Mouse (Mus musculus): ENCODE results near the gene Ctbs. TPM values are rescaled to one million over a fixed set of nuclear protein-coding genes. Genes with fewer than 3 reads are reported as not detected.

The Ctbs gene
- polyA plus RNA-seq, 1 experiment from 2014 or later = 5.2 TPM

DNA sequence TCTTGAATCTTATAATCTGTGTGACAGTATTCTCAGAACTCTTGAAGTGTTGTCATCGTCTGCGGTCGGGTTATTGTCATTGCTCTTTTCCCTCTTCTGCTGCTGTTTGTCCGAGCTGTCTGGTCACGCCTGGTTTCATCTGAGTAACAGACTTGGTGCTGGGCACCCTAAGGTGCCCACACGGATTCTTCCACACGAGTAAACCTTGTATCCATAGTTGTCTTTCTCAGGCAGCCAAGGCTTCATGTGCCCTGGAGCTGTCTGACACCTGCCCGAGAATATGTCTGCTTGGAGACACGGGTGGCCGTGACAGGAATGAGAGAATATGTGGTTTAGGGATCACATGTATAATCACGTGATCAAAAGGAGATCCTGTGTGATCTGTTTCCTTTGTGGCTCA is 14.1 kb upstream of the Ctbs start:
- no peak for DNase-seq (ENCODE audit: low spot score)
- H3K4me3 ChIP-seq = no peak overlapping the region
- no peaks in the 10 kb centered on the region for H3K27me3 ChIP-seq (replicated peaks; ENCODE audit: low read depth, poor library complexity, severe bottlenecking)
- H3K36me3 ChIP-seq (replicated peaks) = peaks cover 93% of the 10 kb centered on the region
- WGBS = 92% methylated on average over 11 of the region's 11 CpGs
- no peaks in the 10 kb centered on the region for H3K9me3 ChIP-seq
- H3K27ac ChIP-seq (replicated peaks) = no peak overlapping the region
- H3K4me1 ChIP-seq = no peaks in the 10 kb centered on the region

DNA sequence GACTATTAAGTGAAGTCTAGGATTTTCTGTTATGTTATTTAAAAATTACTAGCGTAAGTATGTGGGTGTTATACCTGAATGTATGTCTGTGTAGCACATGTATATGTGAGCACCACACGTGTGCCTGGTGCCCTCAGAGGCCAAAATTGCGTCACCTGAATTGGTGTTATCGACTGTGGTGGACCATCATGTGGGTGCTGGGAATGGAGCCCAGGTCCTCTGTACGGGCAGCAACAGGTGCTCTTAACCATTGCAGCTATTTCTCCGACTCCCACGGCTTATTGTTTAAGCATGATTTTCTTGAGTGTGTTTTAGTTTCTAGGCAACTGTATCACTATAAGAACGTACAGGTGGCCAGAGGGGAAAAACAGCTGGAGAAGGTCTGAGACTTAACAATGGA is 13.5 kb upstream of the Ctbs start:
- Histone ChIP-seq H3K36me3 (replicated peaks) (peaks cover 91% of the 10 kb centered on the region), H3K9me3 (no peaks in the 10 kb centered on the region), H3K27ac (replicated peaks) (no peak overlapping the region), H3K4me1 (no peaks in the 10 kb centered on the region), H3K27me3 (replicated peaks; ENCODE audit: low read depth, poor library complexity, severe bottlenecking) (no peaks in the 10 kb centered on the region), H3K4me3 (no peak overlapping the region)
- WGBS = 95% methylated on average over 8 of the region's 8 CpGs
- DNase-seq (ENCODE audit: low spot score) = no peak

DNA sequence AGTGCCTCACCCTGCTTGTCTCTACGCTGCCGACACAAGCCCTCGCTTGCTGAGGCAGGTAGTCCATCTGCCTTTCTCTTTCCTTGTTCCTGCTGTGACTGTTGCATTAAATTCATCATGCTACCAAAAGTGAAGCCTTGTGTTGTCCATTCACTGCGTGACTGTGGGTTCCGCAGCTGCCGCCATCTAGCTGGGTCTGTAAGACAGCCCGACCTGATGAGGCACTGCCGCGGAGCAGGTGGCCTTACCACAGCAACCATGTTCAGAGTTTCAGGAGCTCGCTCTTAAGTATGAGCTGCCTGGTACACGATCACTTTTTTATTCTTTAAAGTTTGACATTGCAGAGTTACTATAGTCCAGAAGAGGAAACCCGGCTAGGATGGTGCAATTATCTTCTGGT is 9.6 kb upstream of the Ctbs start:
- Histone ChIP-seq H3K9me3 (no peaks in the 10 kb centered on the region), H3K27ac (replicated peaks) (no peak overlapping the region), H3K27me3 (replicated peaks; ENCODE audit: low read depth, poor library complexity, severe bottlenecking) (no peaks in the 10 kb centered on the region), H3K4me3 (no peak overlapping the region), H3K36me3 (replicated peaks) (peaks cover 68% of the 10 kb centered on the region), H3K4me1 (no peaks in the 10 kb centered on the region)
- WGBS = 93% methylated on average over 12 of the region's 12 CpGs
- no peak for DNase-seq (ENCODE audit: low spot score)

DNA sequence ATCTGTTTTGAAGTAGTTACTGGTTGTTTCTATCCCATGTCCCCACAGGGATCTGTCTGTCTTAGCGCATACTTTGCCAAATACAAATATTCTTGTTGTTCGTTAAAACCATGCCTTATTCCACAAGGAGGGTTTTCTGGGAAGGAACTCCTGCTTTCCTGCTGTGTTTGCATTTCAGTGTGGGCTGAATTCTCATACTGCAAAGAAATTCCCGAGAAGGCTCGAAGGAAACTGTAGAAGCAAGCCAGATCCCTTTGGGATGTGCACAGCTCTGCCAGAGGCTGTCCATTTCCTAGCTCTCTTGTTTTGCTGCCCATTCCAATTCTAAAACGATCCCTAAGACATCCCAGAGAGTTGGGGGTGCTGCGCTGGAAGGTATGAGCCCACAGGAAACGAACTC is 9.2 kb upstream of the Ctbs start:
- WGBS = 87% methylated on average over 7 of the region's 7 CpGs
- DNase-seq (ENCODE audit: low spot score) = no peak
- Histone ChIP-seq H3K27ac (replicated peaks) (no peak overlapping the region), H3K36me3 (replicated peaks) (peaks cover 67% of the 10 kb centered on the region), H3K9me3 (no peaks in the 10 kb centered on the region), H3K4me1 (no peaks in the 10 kb centered on the region), H3K27me3 (replicated peaks; ENCODE audit: low read depth, poor library complexity, severe bottlenecking) (no peaks in the 10 kb centered on the region), H3K4me3 (no peak overlapping the region)

DNA sequence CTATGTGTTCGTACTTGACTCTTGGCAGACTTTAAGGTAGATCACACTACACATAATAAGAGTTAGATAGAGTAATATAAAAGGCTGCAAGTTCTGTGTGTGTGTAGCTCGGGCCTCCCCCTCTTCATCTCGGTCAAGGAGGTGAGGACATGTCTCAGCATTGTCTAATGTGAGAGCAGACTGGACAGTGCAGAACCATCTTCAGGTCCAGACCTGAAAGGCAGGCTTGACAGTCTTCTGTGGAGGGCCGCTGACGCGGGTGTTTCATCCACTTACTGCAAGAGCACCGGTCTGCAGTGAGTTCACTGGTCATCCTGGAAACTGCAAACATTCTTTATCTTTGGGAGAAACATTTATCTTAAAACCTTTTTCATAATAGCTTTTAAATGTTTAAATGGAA is 7.1 kb upstream of the Ctbs start:
- Histone ChIP-seq H3K9me3 (no peaks in the 10 kb centered on the region), H3K4me1 (no peaks in the 10 kb centered on the region), H3K4me3 (no peak overlapping the region), H3K36me3 (replicated peaks) (peaks cover 53% of the 10 kb centered on the region), H3K27ac (replicated peaks) (no peak overlapping the region), H3K27me3 (replicated peaks; ENCODE audit: low read depth, poor library complexity, severe bottlenecking) (no peaks in the 10 kb centered on the region)
- no peak for DNase-seq (ENCODE audit: low spot score)
- 90% methylated on average over 7 of the region's 7 CpGs for WGBS

DNA sequence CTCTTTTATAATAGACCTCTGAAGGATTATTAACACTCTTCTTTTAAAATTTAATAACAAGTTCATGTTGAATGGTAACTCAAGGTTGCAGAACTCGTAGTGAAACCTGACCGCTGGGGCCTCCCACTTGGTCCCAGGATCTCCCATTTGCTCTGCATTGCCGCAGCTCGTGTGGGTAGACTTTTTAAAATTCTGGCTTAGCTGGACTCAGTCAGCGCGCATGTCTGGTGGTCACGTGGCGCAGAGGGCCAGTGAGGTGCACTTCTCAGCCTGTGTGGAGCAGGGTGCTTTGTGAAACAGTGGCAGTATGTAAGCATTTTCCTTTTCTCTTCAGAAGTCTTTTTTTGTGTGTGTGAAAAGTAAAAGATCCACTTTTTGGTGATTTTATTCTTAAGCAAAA is 6.7 kb upstream of the Ctbs start:
- Histone ChIP-seq H3K36me3 (replicated peaks) (peaks cover 49% of the 10 kb centered on the region), H3K4me1 (no peaks in the 10 kb centered on the region), H3K9me3 (no peaks in the 10 kb centered on the region), H3K4me3 (no peak overlapping the region), H3K27ac (replicated peaks) (no peak overlapping the region), H3K27me3 (replicated peaks; ENCODE audit: low read depth, poor library complexity, severe bottlenecking) (no peaks in the 10 kb centered on the region)
- no peak for DNase-seq (ENCODE audit: low spot score)
- WGBS = 92% methylated on average over 8 of the region's 8 CpGs

DNA sequence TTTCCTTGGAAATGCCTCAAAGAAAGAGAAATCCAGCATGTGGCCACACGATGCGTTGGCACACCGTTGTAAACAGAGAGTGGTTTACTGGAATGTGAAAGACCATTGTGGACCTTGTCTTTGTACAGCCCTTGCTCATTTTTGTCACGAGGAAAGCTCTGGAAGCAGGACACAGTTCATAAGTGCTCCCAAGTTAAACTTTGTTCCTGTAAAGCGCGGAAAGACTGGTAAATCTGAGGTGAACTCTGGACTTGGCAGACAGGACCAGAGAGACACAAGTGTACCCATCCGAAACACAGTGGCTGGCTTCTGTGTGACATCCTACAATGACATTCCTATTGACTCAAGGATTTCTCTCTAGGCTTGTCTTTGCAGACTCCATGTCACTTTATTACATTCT is 6.2 kb upstream of the Ctbs start:
- no peak for DNase-seq (ENCODE audit: low spot score)
- Histone ChIP-seq H3K9me3 (no peaks in the 10 kb centered on the region), H3K27ac (replicated peaks) (no peak overlapping the region), H3K27me3 (replicated peaks; ENCODE audit: low read depth, poor library complexity, severe bottlenecking) (no peaks in the 10 kb centered on the region), H3K4me3 (no peak overlapping the region), H3K4me1 (no peaks in the 10 kb centered on the region), H3K36me3 (replicated peaks) (peaks cover 44% of the 10 kb centered on the region)
- WGBS = 94% methylated on average over 7 of the region's 7 CpGs

DNA sequence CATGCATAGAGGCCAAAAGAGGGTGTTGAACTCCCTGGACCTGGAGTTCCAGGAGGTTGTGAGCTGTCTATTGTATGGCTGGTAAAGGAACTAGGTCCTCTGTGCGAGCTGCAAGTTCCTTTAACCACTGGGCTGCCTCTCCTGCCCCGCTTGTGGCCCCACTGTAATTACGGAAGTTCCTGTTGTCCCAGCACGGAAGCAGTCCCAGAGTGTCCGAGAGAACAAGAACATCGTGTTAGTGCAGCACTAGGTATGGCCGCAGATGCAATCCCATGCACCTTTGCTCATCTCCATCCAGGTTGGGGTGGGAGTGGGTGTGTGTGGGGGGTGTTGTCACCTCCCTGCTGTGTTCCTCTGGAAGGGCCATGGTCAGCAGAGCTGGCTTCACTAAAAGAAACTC is 4.7 kb upstream of the Ctbs start:
- Histone ChIP-seq H3K9me3 (no peaks in the 10 kb centered on the region), H3K36me3 (replicated peaks) (peaks cover 35% of the 10 kb centered on the region), H3K27ac (replicated peaks) (no peak overlapping the region), H3K4me3 (no peak overlapping the region), H3K27me3 (replicated peaks; ENCODE audit: low read depth, poor library complexity, severe bottlenecking) (no peaks in the 10 kb centered on the region), H3K4me1 (peaks cover 2% of the 10 kb centered on the region)
- 85% methylated on average over 7 of the region's 7 CpGs for WGBS
- no peak for DNase-seq (ENCODE audit: low spot score)

DNA sequence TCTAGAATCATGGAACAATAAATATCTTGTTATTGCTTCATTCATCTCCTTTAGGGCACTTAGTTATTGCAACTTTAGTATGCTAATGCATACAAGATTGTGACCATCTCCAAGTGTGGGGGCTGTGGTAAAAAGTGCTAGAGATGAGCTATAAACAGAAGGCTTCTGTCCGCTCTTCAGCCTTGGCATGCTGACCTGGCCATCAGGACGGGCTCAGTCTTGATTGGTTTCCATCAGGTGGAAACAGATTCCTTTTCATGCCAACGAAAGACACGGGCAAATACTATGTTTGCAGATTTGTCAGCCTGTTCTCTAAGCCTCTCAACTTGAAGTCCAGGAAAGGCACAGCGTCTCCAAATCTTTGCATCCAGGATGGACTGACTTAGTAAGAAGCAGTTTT is 2.4 kb upstream of the Ctbs start:
- Histone ChIP-seq H3K4me3 (no peak overlapping the region), H3K4me1 (peaks cover 17% of the 10 kb centered on the region), H3K27me3 (replicated peaks; ENCODE audit: low read depth, poor library complexity, severe bottlenecking) (no peaks in the 10 kb centered on the region), H3K9me3 (no peaks in the 10 kb centered on the region), H3K36me3 (replicated peaks) (peaks cover 20% of the 10 kb centered on the region), H3K27ac (replicated peaks) (no peak overlapping the region)
- 92% methylated on average over 5 of the region's 5 CpGs for WGBS
- no peak for DNase-seq (ENCODE audit: low spot score)

DNA sequence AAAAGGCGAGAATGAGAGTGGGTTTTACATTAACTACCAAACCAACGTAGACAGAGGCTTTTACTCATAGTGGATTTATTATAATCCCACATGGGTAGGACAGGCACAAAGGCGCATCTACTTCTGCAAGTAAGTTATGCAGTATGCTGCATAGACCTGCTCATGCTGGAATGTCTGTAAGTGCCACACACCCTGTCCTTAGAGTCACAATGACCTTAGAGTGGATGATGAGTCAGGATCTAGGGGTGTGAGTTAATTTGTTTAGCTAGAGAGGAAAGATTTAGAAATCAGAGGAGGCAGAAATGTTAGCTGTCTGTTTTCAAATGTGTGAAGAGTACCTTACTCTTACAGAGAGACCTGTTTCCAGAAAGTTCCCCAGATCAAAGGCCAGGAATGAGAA is 2.0 kb upstream of the Ctbs start:
- Histone ChIP-seq H3K36me3 (replicated peaks) (peaks cover 20% of the 10 kb centered on the region), H3K9me3 (no peaks in the 10 kb centered on the region), H3K4me3 (no peak overlapping the region), H3K27me3 (replicated peaks; ENCODE audit: low read depth, poor library complexity, severe bottlenecking) (no peaks in the 10 kb centered on the region), H3K27ac (replicated peaks) (no peak overlapping the region), H3K4me1 (peaks cover 17% of the 10 kb centered on the region)
- no peak for DNase-seq (ENCODE audit: low spot score)
- WGBS = 89% methylated on average over 3 of the region's 3 CpGs

DNA sequence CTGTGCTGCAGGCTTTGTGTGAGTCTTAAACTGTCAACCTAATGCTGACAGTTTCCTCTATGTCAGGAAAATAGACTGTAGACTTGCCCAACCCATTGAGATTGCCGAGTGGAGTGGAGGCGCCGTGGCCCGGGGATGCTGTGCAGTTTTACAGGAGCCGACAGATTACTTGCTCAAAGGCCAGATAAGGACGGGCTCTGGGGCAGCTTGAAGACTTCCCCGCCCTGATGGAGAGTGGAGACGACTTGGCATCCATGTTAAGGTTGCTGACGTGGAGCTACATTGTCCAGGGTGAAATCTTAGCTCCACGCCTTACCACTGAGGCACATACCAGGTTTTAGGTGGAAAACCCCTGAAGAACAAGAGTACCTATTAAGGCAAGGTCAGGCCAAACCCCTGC is 1.2 kb upstream of the Ctbs start:
- WGBS = 90% methylated on average over 10 of the region's 10 CpGs

DNA sequence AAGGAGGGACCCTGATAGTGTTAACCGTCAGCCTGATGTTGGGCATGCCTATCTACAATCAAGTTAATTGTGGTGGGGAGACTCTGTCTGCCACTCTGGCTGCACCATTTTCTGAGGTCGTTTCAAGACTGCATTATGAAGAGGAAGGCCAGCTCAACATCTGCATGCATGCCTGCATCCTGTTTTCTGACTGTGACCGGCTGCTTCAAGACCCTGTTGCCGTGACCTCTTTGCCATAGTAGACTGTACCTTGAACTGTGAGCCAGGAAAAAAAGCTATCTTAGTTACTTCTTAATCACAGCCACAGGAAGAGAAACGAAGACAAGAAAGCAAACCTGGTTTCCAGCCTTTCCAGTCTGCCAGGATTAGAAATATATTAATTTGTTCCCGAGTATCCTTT is 626 bp upstream of the Ctbs start:
- WGBS = 79% methylated on average over 6 of the region's 6 CpGs
- H3K27me3 ChIP-seq (replicated peaks; ENCODE audit: low read depth, poor library complexity, severe bottlenecking) = no peaks in the 10 kb centered on the region
- DNase-seq (ENCODE audit: low spot score) = no peak
- peaks cover 17% of the 10 kb centered on the region for H3K4me1 ChIP-seq
- H3K9me3 ChIP-seq = no peaks in the 10 kb centered on the region
- no peak overlapping the region for H3K4me3 ChIP-seq
- H3K27ac ChIP-seq (replicated peaks) = no peak overlapping the region
- H3K36me3 ChIP-seq (replicated peaks) = peaks cover 14% of the 10 kb centered on the region

More for the DNA sequence above, 1.2 kb upstream of the Ctbs start:
- peaks cover 17% of the 10 kb centered on the region for H3K4me1 ChIP-seq
- DNase-seq (ENCODE audit: low spot score) = no peak
- H3K27me3 ChIP-seq (replicated peaks; ENCODE audit: low read depth, poor library complexity, severe bottlenecking) = no peaks in the 10 kb centered on the region
- H3K36me3 ChIP-seq (replicated peaks) = peaks cover 19% of the 10 kb centered on the region
- H3K9me3 ChIP-seq = no peaks in the 10 kb centered on the region
- H3K27ac ChIP-seq (replicated peaks) = no peak overlapping the region
- H3K4me3 ChIP-seq = no peak overlapping the region

DNA sequence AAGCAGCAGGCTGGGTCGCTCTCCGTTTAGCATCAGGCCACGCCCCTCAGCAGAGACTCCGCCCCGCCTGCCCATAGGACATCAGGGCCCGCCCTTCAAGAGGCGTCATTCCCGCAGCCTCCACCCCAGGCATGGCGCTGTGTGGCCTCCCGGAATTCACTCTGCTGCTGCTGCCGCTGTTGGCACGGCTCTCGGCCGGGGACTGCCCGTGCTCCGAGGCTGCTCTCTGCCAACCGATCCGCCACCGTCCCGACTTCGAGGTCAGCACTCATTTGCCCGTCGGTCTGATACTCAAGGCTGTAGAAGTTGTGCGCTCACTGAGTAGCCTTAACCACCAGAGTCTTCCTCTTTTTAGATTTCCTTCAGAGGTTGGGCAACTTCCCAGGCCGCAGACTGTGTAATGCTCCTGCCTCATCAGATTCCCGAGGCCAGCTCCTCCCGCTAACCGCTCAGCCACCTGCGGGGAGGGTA is 811 bp downstream of the Ctbs start:
- no peaks in the 10 kb centered on the region for H3K27me3 ChIP-seq (replicated peaks; ENCODE audit: low read depth, poor library complexity, severe bottlenecking)
- peaks cover 7% of the 10 kb centered on the region for H3K36me3 ChIP-seq (replicated peaks)
- peak overlapping the region; percentile 68 for H3K4me3 ChIP-seq
- peak overlapping the region; percentile 91 for H3K27ac ChIP-seq (replicated peaks)
- H3K4me1 ChIP-seq = peaks cover 17% of the 10 kb centered on the region
- H3K9me3 ChIP-seq = no peaks in the 10 kb centered on the region
- under 1% methylated on average over 29 of the region's 29 CpGs for whole genome bisulfite sequencing
- DNase-seq (ENCODE audit: low spot score) = peak; percentile 95

DNA sequence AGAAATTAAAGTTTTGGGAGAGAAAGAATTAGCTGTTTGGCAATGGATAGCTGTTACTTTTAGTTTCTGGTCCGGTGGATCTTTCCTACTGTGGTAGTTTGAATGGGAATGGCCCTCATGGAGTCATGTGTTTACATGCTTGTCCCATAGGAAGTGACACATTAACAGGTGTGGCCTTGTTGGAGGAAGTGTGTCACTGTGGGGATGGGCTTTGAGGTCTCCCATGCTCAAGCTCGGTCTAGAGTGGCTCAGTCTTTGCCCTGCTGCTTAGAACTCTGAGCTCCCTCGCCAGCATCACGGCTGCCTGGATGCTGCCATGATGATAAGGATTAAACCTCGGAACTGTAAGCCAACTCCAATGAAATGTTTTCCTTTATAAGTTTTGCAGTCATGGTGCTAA is 1.8 kb downstream of the Ctbs start:
- no peak overlapping the region for H3K4me3 ChIP-seq
- H3K9me3 ChIP-seq = no peaks in the 10 kb centered on the region
- H3K27ac ChIP-seq (replicated peaks) = no peak overlapping the region
- H3K27me3 ChIP-seq (replicated peaks; ENCODE audit: low read depth, poor library complexity, severe bottlenecking) = no peaks in the 10 kb centered on the region
- no peaks in the 10 kb centered on the region for H3K36me3 ChIP-seq (replicated peaks)
- no peak for DNase-seq (ENCODE audit: low spot score)
- H3K4me1 ChIP-seq = peaks cover 17% of the 10 kb centered on the region
- 89% methylated on average over 5 of the region's 5 CpGs for whole genome bisulfite sequencing

Measured in embryonic facial prominence, embryonic 10.5 days (tissue).